In the genomic region with DNA sequence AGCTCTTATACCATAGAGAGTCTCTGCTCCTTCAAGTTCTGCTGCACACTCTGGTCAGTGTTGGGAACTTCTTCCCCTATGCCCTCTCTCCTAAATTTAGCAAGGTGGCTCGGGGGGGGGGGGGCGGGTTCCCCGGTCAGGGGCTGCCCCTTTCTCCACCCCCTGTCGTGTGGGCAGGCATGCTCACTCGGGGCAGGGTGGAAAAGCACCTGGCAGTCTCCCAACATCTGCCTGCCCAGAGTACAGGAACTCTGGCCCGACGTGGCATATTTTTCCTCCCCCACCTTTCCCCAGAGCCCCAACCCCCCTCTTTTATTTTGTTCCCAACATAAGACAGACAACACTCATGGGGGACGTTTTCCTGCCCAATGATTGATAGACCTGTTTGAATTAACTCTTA, we compare ENCODE assay signal across 16 mouse cellular contexts. TPM values are rescaled to one million over a fixed set of nuclear protein-coding genes. Genes with fewer than 3 reads are reported as not detected.
A peak's percentile ranks its signal among the peaks of the same experiment; 100 is the strongest.
DNase-seq lines count a peak whose midpoint lies in the region; ATAC-seq and TF ChIP-seq lines count a peak whose summit lies in the region.
"Had no signal": no experiment of that assay in that cellular context is flagged by ENCODE, and none has a peak within 500 bp of the region (broad histone marks: within the 10 kb centered on the region; RNA-seq: fewer than 3 reads in every experiment).

No protein-coding gene starts in this region.

- no peaks in the 10 kb centered on the region for H3K36me3 ChIP-seq in heart, embryonic 10.5 days
- H3K36me3 ChIP-seq in heart, embryonic 16.5 days (ENCODE audit: control insufficient read depth, insufficient read depth): no peaks in the 10 kb centered on the region
- H3K36me3 ChIP-seq in kidney, postnatal 0 days (ENCODE audit: insufficient read depth, low read length): no peaks in the 10 kb centered on the region
- no peaks in the 10 kb centered on the region for H3K36me3 ChIP-seq in forebrain, embryonic 11.5 days (ENCODE audit: control insufficient read depth, insufficient read depth, low read length)
- H3K36me3 ChIP-seq: embryonic facial prominence, embryonic 12.5 days; forebrain, embryonic 12.5 days had no signal

- H3K4me1 ChIP-seq in heart, embryonic 10.5 days: peaks cover 9% of the 10 kb centered on the region; the same call in 1 of the 2 replicates
- peaks cover 13% of the 10 kb centered on the region for H3K4me1 ChIP-seq in heart, embryonic 16.5 days (ENCODE audit: control insufficient read depth, insufficient read depth, low read length)
- H3K4me1 ChIP-seq in kidney, postnatal 0 days (replicated peaks; ENCODE audit: insufficient read depth, low read length): no peaks in the 10 kb centered on the region
- H3K4me1 ChIP-seq in forebrain, embryonic 11.5 days (replicated peaks; ENCODE audit: control insufficient read depth, insufficient read depth, low read length): no peaks in the 10 kb centered on the region
- H3K4me1 ChIP-seq: embryonic facial prominence, embryonic 12.5 days; forebrain, embryonic 12.5 days had no signal

- H3K9ac ChIP-seq in heart, embryonic 16.5 days (ENCODE audit: low read length): no peak overlapping the region
- H3K9ac ChIP-seq in kidney, postnatal 0 days (ENCODE audit: low read depth, low read length): no peak overlapping the region
- H3K9ac ChIP-seq in forebrain, embryonic 11.5 days (ENCODE audit: low read length): no peak overlapping the region
- H3K9ac ChIP-seq: embryonic facial prominence, embryonic 12.5 days; forebrain, embryonic 12.5 days; hindbrain, embryonic 14.5 days had no signal

- peak; percentile 96 for ATAC-seq in heart, embryonic 16.5 days (replicated peaks; ENCODE audit: extremely low read depth, insufficient read depth, low FRiP score)
- no peak; the same call in 1 of the 2 replicates for ATAC-seq in kidney, postnatal 0 days (replicated peaks; ENCODE audit: low FRiP score, low read depth)
- ATAC-seq in forebrain, embryonic 11.5 days (replicated peaks; ENCODE audit: low FRiP score): no peak
- no peak for ATAC-seq in megakaryocyte-erythroid progenitor cell, adult 5-6 weeks (replicated peaks; ENCODE audit: low FRiP score, low TSS enrichment, poor library complexity, severe bottlenecking)

- WGBS in heart, embryonic 10.5 days: 29% methylated on average over 8 of the region's 8 CpGs
- WGBS in heart, embryonic 16.5 days: 8% methylated on average over 8 of the region's 8 CpGs
- WGBS in kidney, postnatal 0 days: 10% methylated on average over 7 of the region's 8 CpGs
- 59% methylated on average over 8 of the region's 8 CpGs for WGBS in forebrain, embryonic 11.5 days

- DNase-seq in heart, embryonic 10.5 days (ENCODE audit: low spot score): no peak
- no peak for DNase-seq in heart, adult 9 months (ENCODE audit: low spot score in 2 of 2)
- peak; percentile 5 for DNase-seq in adipocyte (ENCODE audit: low spot score)
- DNase-seq in kidney, postnatal 0 days (ENCODE audit: low spot score): no peak
- DNase-seq in thymus, postnatal 25 days: no peak
- no peak for DNase-seq in forebrain, embryonic 11.5 days (ENCODE audit: low spot score)
- DNase-seq: gastrocnemius, postnatal 14 days; lung, adult 18-20 months; right cerebral cortex, postnatal 4 days had no signal

- no peak overlapping the region for H3K4me3 ChIP-seq in heart, embryonic 10.5 days
- peak overlapping the region; percentile 4; the same call in 1 of the 2 replicates for H3K4me3 ChIP-seq in heart, embryonic 16.5 days (ENCODE audit: low read length)
- no peak overlapping the region for H3K4me3 ChIP-seq in kidney, postnatal 0 days (replicated peaks; ENCODE audit: low read depth, low read length)
- no peak overlapping the region for H3K4me3 ChIP-seq in forebrain, embryonic 11.5 days (ENCODE audit: low read depth, low read length)
- H3K4me3 ChIP-seq: embryonic facial prominence, embryonic 12.5 days; forebrain, embryonic 12.5 days had no signal

- 0 out of 2 replicates have a peak overlapping the region, but pooled peaks have one; percentile 36 for H3K27ac ChIP-seq in heart, embryonic 10.5 days
- peak overlapping the region; percentile 73 for H3K27ac ChIP-seq in heart, embryonic 16.5 days (ENCODE audit: low read length)
- no peak overlapping the region for H3K27ac ChIP-seq in kidney, postnatal 0 days
- no peak overlapping the region for H3K27ac ChIP-seq in forebrain, embryonic 11.5 days (ENCODE audit: low read depth, low read length)
- H3K27ac ChIP-seq: embryonic facial prominence, embryonic 12.5 days; forebrain, embryonic 12.5 days; hindbrain, embryonic 14.5 days had no signal

- peak overlapping the region; percentile 47 for H3K4me2 ChIP-seq in heart, embryonic 16.5 days (ENCODE audit: low read depth, low read length)
- H3K4me2 ChIP-seq in kidney, postnatal 0 days (ENCODE audit: low read length): peak overlapping the region; percentile 31
- H3K4me2 ChIP-seq in forebrain, embryonic 11.5 days (ENCODE audit: low read depth, low read length, severe bottlenecking): no peak overlapping the region
- H3K4me2 ChIP-seq: embryonic facial prominence, embryonic 12.5 days; forebrain, embryonic 12.5 days; hindbrain, embryonic 14.5 days had no signal

- no peak for TF ChIP-seq CTCF in kidney, postnatal 0 days (IDR thresholded peaks at IDR 0.05; ENCODE audit: low read depth)

- no peaks in the 10 kb centered on the region for H3K27me3 ChIP-seq in heart, embryonic 10.5 days (ENCODE audit: insufficient read depth, poor library complexity, severe bottlenecking)
- H3K27me3 ChIP-seq in heart, embryonic 16.5 days (ENCODE audit: control insufficient read depth, insufficient read depth, low read length): no peaks in the 10 kb centered on the region
- no peaks in the 10 kb centered on the region for H3K27me3 ChIP-seq in kidney, postnatal 0 days (ENCODE audit: insufficient read depth, low read length)
- H3K27me3 ChIP-seq in forebrain, embryonic 11.5 days (ENCODE audit: control insufficient read depth, insufficient read depth, low read length): no peaks in the 10 kb centered on the region
- H3K27me3 ChIP-seq: embryonic facial prominence, embryonic 12.5 days; forebrain, embryonic 12.5 days had no signal

- H3K9me3 ChIP-seq in heart, embryonic 10.5 days: no peaks in the 10 kb centered on the region
- H3K9me3 ChIP-seq in heart, embryonic 16.5 days (replicated peaks; ENCODE audit: control insufficient read depth, low read length): no peaks in the 10 kb centered on the region
- no peaks in the 10 kb centered on the region for H3K9me3 ChIP-seq in kidney, postnatal 0 days (replicated peaks; ENCODE audit: low read length)
- no peaks in the 10 kb centered on the region for H3K9me3 ChIP-seq in forebrain, embryonic 11.5 days (ENCODE audit: control insufficient read depth, low read length)
- H3K9me3 ChIP-seq: embryonic facial prominence, embryonic 12.5 days; forebrain, embryonic 12.5 days had no signal

RNA-seq across cellular contexts. Expression of a gene that starts 20.6 kb away (rescaled TPM):
- 0.17 and 0.24 TPM in 2 replicates for polyA plus RNA-seq in heart, embryonic 10.5 days (2016; fragmentation: Nextera tagmentation; extraction: Ambion mirVana)
- polyA plus RNA-seq in heart, embryonic 16.5 days (2015; fragmentation: Nextera tagmentation; extraction: Ambion mirVana): 0.22 and 0.45 TPM in 2 replicates
- 0.46 and 0.61 TPM in 2 replicates for polyA plus RNA-seq in kidney, postnatal 0 days (2015; fragmentation: Nextera tagmentation; extraction: Ambion mirVana)
- 0.33 and 0.57 TPM in 2 replicates for polyA plus RNA-seq in forebrain, embryonic 11.5 days (2014; fragmentation: Nextera tagmentation; extraction: Ambion mirVana)
- not detected in 2 replicates for total RNA-seq in megakaryocyte-erythroid progenitor cell, adult 5-6 weeks (2014; fragmentation: Nextera tagmentation)
- total RNA-seq in megakaryocyte-erythroid progenitor cell, adult 5-6 weeks (2017): not detected in 2 replicates
- total RNA-seq: adrenal gland, adult 18-20 months; gastrocnemius, postnatal 14 days had no signal
- polyA plus RNA-seq: large intestine, adult 2 months had no signal

Comparison
In these comparisons a context has a peak if more than half of its experiments do, and no peak if none do; other contexts are left out.
1. H3K27ac ChIP-seq: peak in heart, embryonic 10.5 days (single experiment) and heart, embryonic 16.5 days (single experiment); none in kidney, postnatal 0 days (single experiment) and forebrain, embryonic 11.5 days (single experiment).